Mouse (Mus musculus) lung, embryonic 14.5 days (tissue): ENCODE results near the gene Cir1. TPM values are rescaled to one million over a fixed set of nuclear protein-coding genes. Genes with fewer than 3 reads are reported as not detected.

Experiments
- ATAC-seq: fragments of 200-750 bp; cut with Nextera tagmentation; 2 replicates; pipeline ENCODE4 v1.8.0; 2017; ENCODE audit warnings: mild to moderate bottlenecking, moderate TSS enrichment, moderate library complexity; ENCODE audit not compliant: insufficient read depth
- DNase-seq: peaks from one replicate; pipeline ENCODE4 v3.0.0-alpha.2; 2015
- H3K27ac ChIP-seq: fragments of 300-500 bp; sonication (generic); 2 replicates; pipeline ENCODE4 v1.5.1; 2014; ENCODE audit warnings: low read depth, mild to moderate bottlenecking, moderate library complexity
- H3K27me3 ChIP-seq: fragments of 300-500 bp; sonication (generic); 2 replicates; pipeline ENCODE4 v1.6.1; 2014; ENCODE audit warnings: low read length, control low read depth; ENCODE audit not compliant: insufficient read depth
- H3K36me3 ChIP-seq: fragments of 300-500 bp; sonication (generic); 2 replicates; pipeline ENCODE4 v1.6.1; 2014; ENCODE audit warnings: control low read depth; ENCODE audit not compliant: insufficient read depth
- H3K4me1 ChIP-seq: fragments of 300-500 bp; sonication (generic); 2 replicates; pipeline ENCODE4 v1.6.1; 2014; ENCODE audit warnings: antibody characterized with exemption, control low read depth; ENCODE audit not compliant: insufficient read depth
- H3K4me2 ChIP-seq: fragments of 300-500 bp; sonication (generic); 2 replicates; pipeline ENCODE4 v1.6.1; 2014; ENCODE audit warnings: mild to moderate bottlenecking
- H3K4me3 ChIP-seq: fragments of 300-500 bp; sonication (generic); 2 replicates; pipeline ENCODE4 v1.5.1; 2014; ENCODE audit warnings: low read depth, low read length
- H3K9ac ChIP-seq: fragments of 300-500 bp; sonication (generic); 2 replicates; pipeline ENCODE4 v1.6.1; 2014
- H3K9me3 ChIP-seq: fragments of 300-500 bp; sonication (generic); 2 replicates; pipeline ENCODE4 v1.6.1; 2016; ENCODE audit warnings: low read depth, low read length, control low read depth
- CTCF ChIP-seq: IDR thresholded peaks from 2 replicates; pipeline ENCODE4 v1.5.1; 2016; ENCODE audit warnings: antibody characterized with exemption, low read depth
- WGBS: fragments of 180-500 bp; shearing (Covaris S2); extraction: QIAGEN DNeasy Blood & Tissue Kit; methylation state at CpG from one replicate; pipeline ENCODE4 v1.1.7; 2014; 5-methylcytosine and 5-hydroxymethylcytosine counted together
- polyA plus RNA-seq: library from polyadenylated mRNA; unstranded; fragments of >200 nt; fragmentation: Nextera tagmentation; extraction: Ambion mirVana; gene quantifications from 2 replicates; pipeline ENCODE4 v1.2.1, GENCODE M21; 2014

The Cir1 gene
- polyA plus RNA-seq, 1 experiment from 2014 or later: 20.9 TPM

- DNase-seq: peak; percentile 80
- Histone ChIP-seq H3K4me2 (peak overlapping the region; percentile 89), H3K9ac (peak overlapping the region; percentile 46), H3K4me1 (peaks cover 6% of the 10 kb centered on the region; the same call in 1 of the 2 replicates), H3K36me3 (no peaks in the 10 kb centered on the region), H3K27me3 (peaks cover 56% of the 10 kb centered on the region), H3K4me3 (peak overlapping the region; percentile 43), H3K9me3 (no peaks in the 10 kb centered on the region), H3K27ac (no peak overlapping the region)
- WGBS: 4% methylated on average over 16 of the region's 16 CpGs
- ATAC-seq: peak; percentile 18; the same call in 1 of the 2 replicates
- TF ChIP-seq CTCF: no peak
Observed at GRCm38 (mm10) chr2:73263172-73263765, 49.2 kb downstream of the Cir1 start.

- WGBS: 73% methylated on average over 4 of the region's 4 CpGs
- Histone ChIP-seq H3K4me1 (no peaks in the 10 kb centered on the region), H3K4me2 (no peak overlapping the region), H3K4me3 (no peak overlapping the region), H3K9ac (no peak overlapping the region), H3K27ac (no peak overlapping the region), H3K27me3 (no peaks in the 10 kb centered on the region), H3K36me3 (no peaks in the 10 kb centered on the region), H3K9me3 (no peaks in the 10 kb centered on the region)
- DNase-seq (no peak), ATAC-seq (no peak)
- TF ChIP-seq CTCF: no peak
Observed at GRCm38 (mm10) chr2:73248701-73249100, 63.8 kb downstream of the Cir1 start.

- H3K27me3 ChIP-seq: no peaks in the 10 kb centered on the region
- H3K4me1 ChIP-seq: no peaks in the 10 kb centered on the region
- H3K27ac ChIP-seq: no peak overlapping the region
- DNase-seq: no peak
- 66% methylated on average over 4 of the region's 4 CpGs for WGBS
- no peaks in the 10 kb centered on the region for H3K9me3 ChIP-seq
- no peak for TF ChIP-seq CTCF
- H3K4me3 ChIP-seq: no peak overlapping the region
- no peak overlapping the region for H3K9ac ChIP-seq
- H3K36me3 ChIP-seq: no peaks in the 10 kb centered on the region
- no peak for ATAC-seq
- no peak overlapping the region for H3K4me2 ChIP-seq
Observed at GRCm38 (mm10) chr2:73241299-73241698, 71.2 kb downstream of the Cir1 start.

Other genes with a start within 250 kb of the Cir1 start
- gene Ola1, start 93.8 kb downstream of the Cir1 start, polyA plus RNA-seq: 79.2 and 80.9 TPM in 2 replicates
- gene Sp9, start 40.8 kb downstream of the Cir1 start, polyA plus RNA-seq: not detected in 2 replicates
- gene Scrn3, start 100 bp downstream of the Cir1 start, polyA plus RNA-seq: 15.0 and 15.9 TPM in 2 replicates
- 6.2 and 6.9 TPM in 2 replicates for gene Gpr155, start 73.9 kb upstream of the Cir1 start, polyA plus RNA-seq
- 14.8 and 15.8 TPM in 2 replicates for gene Wipf1, start 217.0 kb upstream of the Cir1 start, polyA plus RNA-seq